Mouse (Mus musculus): ENCODE measurements around the gene Klk1b1.
"Not testable (repeated sequence)": the region's sequence is repeated elsewhere in the genome, so short reads cannot be mapped to it uniquely, and the experiment has no call there.

GRCm38 (mm10) chr7:44014666-44015065 is 48.1 kb downstream of the Klk1b1 start:
- TF ChIP-seq CTCF (IDR thresholded peaks at IDR 0.05; ENCODE audit: control insufficient read depth, insufficient read depth, low read length); POLR2A (IDR thresholded peaks at IDR 0.05; ENCODE audit: borderline replicate concordance, control insufficient read depth, low read depth, low read length): not testable (repeated sequence)

All from bone marrow, adult 2 months (tissue).